Mouse (Mus musculus) forebrain, embryonic 16.5 days (tissue): ENCODE results near the gene Exoc5. TPM values are rescaled to one million over a fixed set of nuclear protein-coding genes. Genes with fewer than 3 reads are reported as not detected.

Source experiments
- ATAC-seq: fragments of 200-750 bp; cut with Nextera tagmentation; 2 replicates; pipeline ENCODE4 v1.8.0; 2017; ENCODE audit warnings: mild to moderate bottlenecking, moderate library complexity
- H3K27ac ChIP-seq: fragments of 300-500 bp; sonication (generic); 2 replicates; pipeline ENCODE4 v1.5.1; 2014; ENCODE audit warnings: low read length, control low read depth
- H3K27me3 ChIP-seq: fragments of 300-500 bp; sonication (generic); replicated peaks from 2 replicates; pipeline ENCODE4 v1.6.1; 2014; ENCODE audit warnings: low read length; ENCODE audit not compliant: control insufficient read depth, insufficient read depth
- H3K36me3 ChIP-seq: fragments of 300-500 bp; sonication (generic); 2 replicates; pipeline ENCODE4 v1.6.1; 2014; ENCODE audit not compliant: control insufficient read depth, insufficient read depth
- H3K4me1 ChIP-seq: fragments of 300-500 bp; sonication (generic); replicated peaks from 2 replicates; pipeline ENCODE4 v1.6.1; 2014; ENCODE audit warnings: low read length; ENCODE audit not compliant: control insufficient read depth, insufficient read depth
- H3K4me2 ChIP-seq: fragments of 300-500 bp; sonication (generic); 2 replicates; pipeline ENCODE4 v1.6.1; 2014; ENCODE audit warnings: mild to moderate bottlenecking, low read length, control low read depth
- H3K4me3 ChIP-seq: fragments of 300-500 bp; sonication (generic); replicated peaks from 2 replicates; pipeline ENCODE4 v1.5.1; 2014; ENCODE audit warnings: mild to moderate bottlenecking, low read length, control low read depth
- H3K9ac ChIP-seq: fragments of 300-500 bp; sonication (generic); replicated peaks from 2 replicates; pipeline ENCODE4 v1.6.1; 2014; ENCODE audit warnings: low read depth, low read length, control low read depth
- H3K9me3 ChIP-seq: fragments of 300-500 bp; sonication (generic); 2 replicates; pipeline ENCODE4 v1.6.1; 2016; ENCODE audit warnings: low read length; ENCODE audit not compliant: control insufficient read depth
- WGBS: fragments of 180-500 bp; shearing (Covaris S2); extraction: QIAGEN DNeasy Blood & Tissue Kit; methylation state at CpG from one replicate; pipeline ENCODE4 v1.1.7; 2014; 5-methylcytosine and 5-hydroxymethylcytosine counted together
- polyA plus RNA-seq: library from polyadenylated mRNA; unstranded; fragments of >200 nt; fragmentation: Nextera tagmentation; extraction: Ambion mirVana; gene quantifications from 2 replicates; pipeline ENCODE4 v1.2.1, GENCODE M21; 2015

Exoc5 gene
- polyA plus RNA-seq, 1 experiment from 2014 or later: 89.7 TPM

DNA sequence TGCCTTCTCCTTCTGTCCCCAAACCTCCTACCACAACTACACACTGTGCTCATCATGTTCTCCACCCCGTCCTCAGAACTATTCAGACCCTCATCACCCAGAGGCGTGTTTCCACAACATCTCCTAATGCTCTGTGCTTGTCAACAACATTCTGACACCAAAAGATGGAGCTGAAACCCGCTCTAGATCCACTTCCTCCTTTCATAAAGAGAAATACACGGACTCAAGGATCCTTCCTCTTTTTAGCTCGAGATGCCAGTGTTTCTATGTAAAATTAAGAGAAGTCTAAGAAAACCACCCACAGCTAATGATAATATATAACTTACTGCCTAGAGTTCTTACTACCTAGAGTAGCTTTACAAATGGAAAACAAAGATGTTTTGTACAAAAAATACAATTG is 46.7 kb downstream of the Exoc5 start:
- no peak overlapping the region for H3K4me2 ChIP-seq
- H3K4me3 ChIP-seq: no peak overlapping the region
- no peaks in the 10 kb centered on the region for H3K27me3 ChIP-seq
- peaks cover 14% of the 10 kb centered on the region for H3K36me3 ChIP-seq
- no peak for ATAC-seq
- no peak overlapping the region for H3K27ac ChIP-seq
- H3K4me1 ChIP-seq: no peaks in the 10 kb centered on the region
- 91% methylated on average over 5 of the region's 5 CpGs for WGBS
- H3K9me3 ChIP-seq: no peaks in the 10 kb centered on the region
- no peak overlapping the region for H3K9ac ChIP-seq

DNA sequence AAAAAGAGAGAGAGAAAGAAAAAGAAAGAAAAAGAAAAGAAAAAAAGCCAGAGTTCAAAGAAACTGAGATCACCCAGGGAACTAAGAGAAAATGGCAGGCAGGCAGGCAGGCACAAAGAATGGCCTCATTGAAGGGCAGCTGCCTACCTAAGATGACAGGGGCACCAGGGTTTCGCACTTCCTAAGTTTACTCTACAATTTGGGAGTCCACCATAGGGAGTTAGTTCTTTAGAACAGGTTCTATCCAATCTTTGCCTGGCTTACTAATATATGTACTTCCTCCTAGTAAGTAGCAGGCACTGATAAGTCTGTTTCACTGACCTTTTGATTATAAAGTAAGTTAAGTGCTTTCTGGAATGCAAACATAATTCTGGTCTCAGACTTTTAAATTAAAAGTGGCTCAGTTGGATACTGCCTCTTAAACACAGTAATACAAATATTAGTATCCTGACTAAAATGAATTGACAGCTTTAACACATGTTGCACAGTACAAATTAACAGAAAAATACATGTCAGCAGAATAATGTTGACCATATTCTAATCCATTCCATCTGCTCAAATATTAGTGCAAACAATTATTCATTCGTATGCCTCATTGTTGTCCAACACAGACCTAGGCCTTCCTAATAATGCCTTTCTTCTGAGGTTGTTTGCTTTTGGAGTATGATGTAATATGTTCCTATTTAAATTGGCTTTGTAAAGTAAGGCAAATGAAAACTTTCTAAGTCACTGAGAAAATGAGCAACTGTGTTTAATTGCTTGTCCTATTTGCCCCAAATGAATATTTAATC is 57.9 kb downstream of the Exoc5 start:
- 86% methylated on average over 2 of the region's 2 CpGs for WGBS
- H3K4me1 ChIP-seq: no peaks in the 10 kb centered on the region
- H3K4me2 ChIP-seq: no peak overlapping the region
- H3K36me3 ChIP-seq: 0 out of 2 replicates have a peak, but pooled peaks cover 3% of the 10 kb centered on the region
- H3K27me3 ChIP-seq: no peaks in the 10 kb centered on the region
- ATAC-seq: no peak
- no peak overlapping the region for H3K27ac ChIP-seq
- H3K9ac ChIP-seq: no peak overlapping the region
- no peaks in the 10 kb centered on the region for H3K9me3 ChIP-seq
- no peak overlapping the region for H3K4me3 ChIP-seq

GRCm38 (mm10) chr14:49007979-49008378 is 58.5 kb downstream of the Exoc5 start:
- Histone ChIP-seq H3K27ac (no peak overlapping the region), H3K4me1 (no peaks in the 10 kb centered on the region), H3K4me3 (no peak overlapping the region), H3K9me3 (no peaks in the 10 kb centered on the region), H3K27me3 (no peaks in the 10 kb centered on the region), H3K36me3 (0 out of 2 replicates have a peak, but pooled peaks cover 3% of the 10 kb centered on the region), H3K4me2 (no peak overlapping the region), H3K9ac (no peak overlapping the region)
- no peak for ATAC-seq
- WGBS: 87% methylated on average over 2 of the region's 2 CpGs

DNA sequence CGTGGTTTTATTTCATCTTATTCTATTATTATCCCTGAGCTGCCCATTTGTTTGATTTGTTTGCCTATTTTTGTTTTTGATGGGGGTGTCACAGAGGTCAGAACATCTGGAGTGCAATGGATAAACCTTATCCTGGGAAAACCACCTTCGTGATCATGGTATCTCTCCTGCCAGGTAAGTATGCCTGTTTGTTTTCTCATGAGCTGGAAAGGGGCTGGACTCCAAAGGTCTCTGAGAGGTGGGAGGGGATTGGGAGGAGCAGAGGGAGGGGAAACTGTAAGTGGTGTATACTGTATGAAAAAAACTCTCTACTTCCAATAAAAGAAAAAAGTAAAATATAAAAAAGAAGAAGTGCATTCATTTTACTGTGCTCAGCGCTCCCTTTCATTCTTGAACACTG is 64.8 kb downstream of the Exoc5 start:
- Histone ChIP-seq H3K27ac (no peak overlapping the region), H3K27me3 (no peaks in the 10 kb centered on the region), H3K9me3 (no peaks in the 10 kb centered on the region), H3K9ac (no peak overlapping the region), H3K4me1 (no peaks in the 10 kb centered on the region), H3K36me3 (no peaks in the 10 kb centered on the region), H3K4me3 (no peak overlapping the region), H3K4me2 (no peak overlapping the region)
- no peak for ATAC-seq
- 89% methylated on average over 3 of the region's 3 CpGs for WGBS

GRCm38 (mm10) chr14:48998795-48999194 is 67.7 kb downstream of the Exoc5 start:
- no peak for ATAC-seq
- no peaks in the 10 kb centered on the region for H3K36me3 ChIP-seq

DNA sequence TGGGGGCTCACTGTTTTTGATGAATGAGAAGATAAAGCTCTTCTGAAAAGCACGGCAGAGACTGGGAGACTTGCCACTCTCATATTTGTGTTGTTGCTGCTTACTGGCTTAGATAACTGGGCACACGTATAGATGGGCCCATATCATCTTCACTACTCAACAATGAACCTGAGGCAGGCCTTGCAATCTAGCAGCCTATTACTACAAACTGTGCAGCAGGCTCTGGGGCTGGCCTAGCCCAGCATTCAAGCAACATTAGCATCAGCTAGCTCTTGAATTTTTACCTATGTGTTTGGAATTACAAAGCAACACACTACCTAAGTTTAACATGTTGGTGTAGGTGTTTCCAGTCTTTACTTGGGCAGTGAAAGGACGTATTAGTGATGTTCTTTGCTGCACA is 72.6 kb downstream of the Exoc5 start:
- 85% methylated on average over 3 of the region's 3 CpGs for WGBS
- H3K4me2 ChIP-seq: no peak overlapping the region
- no peaks in the 10 kb centered on the region for H3K9me3 ChIP-seq
- H3K27ac ChIP-seq: no peak overlapping the region
- H3K4me3 ChIP-seq: no peak overlapping the region
- H3K4me1 ChIP-seq: peaks cover 10% of the 10 kb centered on the region
- no peak for ATAC-seq
- no peak overlapping the region for H3K9ac ChIP-seq
- no peaks in the 10 kb centered on the region; the same call in 1 of the 2 replicates for H3K27me3 ChIP-seq
- H3K36me3 ChIP-seq: no peaks in the 10 kb centered on the region

More at GRCm38 (mm10) chr14:48998795-48999194, 67.7 kb downstream of the Exoc5 start:
- H3K4me2 ChIP-seq: no peak overlapping the region
- H3K4me3 ChIP-seq: no peak overlapping the region
- no peaks in the 10 kb centered on the region for H3K27me3 ChIP-seq
- no peaks in the 10 kb centered on the region for H3K4me1 ChIP-seq
- H3K9me3 ChIP-seq: no peaks in the 10 kb centered on the region
- WGBS: 27% methylated on average over 4 of the region's 4 CpGs
- no peak overlapping the region for H3K9ac ChIP-seq
- H3K27ac ChIP-seq: no peak overlapping the region

DNA sequence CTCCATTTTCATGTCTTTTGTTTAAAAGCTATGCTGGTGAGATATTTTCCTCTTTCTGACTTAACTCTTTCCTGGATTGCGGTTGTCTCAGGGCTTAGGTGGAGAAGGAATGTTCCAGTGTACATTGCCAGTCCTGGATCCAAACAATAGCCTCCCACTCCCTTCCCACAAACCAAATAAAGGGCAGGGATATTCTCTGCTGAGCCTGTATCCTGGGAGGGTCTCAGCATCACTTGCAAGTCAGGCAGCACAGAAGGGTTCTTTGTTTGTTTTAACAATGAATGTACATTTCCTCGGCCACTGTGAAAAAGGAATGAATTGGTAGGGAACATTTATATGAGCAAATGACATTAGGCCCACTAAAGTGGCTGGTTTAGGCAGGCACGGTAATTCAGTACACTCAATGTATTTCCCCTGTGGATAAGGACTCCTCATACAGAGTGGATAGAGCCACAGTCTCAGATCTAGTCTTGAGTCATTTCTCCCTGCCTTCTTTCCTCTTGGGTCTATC is 74.3 kb downstream of the Exoc5 start:
- Histone ChIP-seq H3K4me3 (no peak overlapping the region), H3K4me2 (no peak overlapping the region), H3K4me1 (peaks cover 10% of the 10 kb centered on the region), H3K36me3 (no peaks in the 10 kb centered on the region), H3K27ac (no peak overlapping the region), H3K9me3 (no peaks in the 10 kb centered on the region), H3K27me3 (no peaks in the 10 kb centered on the region; the same call in 1 of the 2 replicates), H3K9ac (no peak overlapping the region)
- no peak for ATAC-seq
- WGBS: 2% methylated on average over 3 of the region's 3 CpGs

GRCm38 (mm10) chr14:48991144-48991522 is 75.3 kb downstream of the Exoc5 start:
- no peak overlapping the region for H3K9ac ChIP-seq

GRCm38 (mm10) chr14:48990471-48991143 is 75.8 kb downstream of the Exoc5 start:
- Histone ChIP-seq H3K9ac (no peak overlapping the region), H3K36me3 (no peaks in the 10 kb centered on the region), H3K27me3 (no peaks in the 10 kb centered on the region; the same call in 1 of the 2 replicates), H3K4me1 (peaks cover 10% of the 10 kb centered on the region), H3K4me2 (peak overlapping the region; percentile 46), H3K4me3 (no peak overlapping the region), H3K27ac (no peak overlapping the region), H3K9me3 (no peaks in the 10 kb centered on the region)
- ATAC-seq: peak; percentile 97
- 2% methylated on average over 17 of the region's 17 CpGs for WGBS

More at GRCm38 (mm10) chr14:48991144-48991522, 75.3 kb downstream of the Exoc5 start:
- Histone ChIP-seq H3K36me3 (no peaks in the 10 kb centered on the region), H3K27me3 (no peaks in the 10 kb centered on the region; the same call in 1 of the 2 replicates), H3K9me3 (no peaks in the 10 kb centered on the region), H3K4me1 (peaks cover 10% of the 10 kb centered on the region), H3K4me2 (peak overlapping the region; percentile 46), H3K27ac (no peak overlapping the region), H3K4me3 (no peak overlapping the region)
- no peak for ATAC-seq
- WGBS: 0% methylated on average over 7 of the region's 7 CpGs
